Mouse (Mus musculus): Measurements from ENCODE around the gene Gmds. TPM values are rescaled to one million over a fixed set of nuclear protein-coding genes. Genes with fewer than 3 reads are reported as not detected.

Gene Gmds
- polyA plus RNA-seq, 1 experiment, result 230 TPM

DNA sequence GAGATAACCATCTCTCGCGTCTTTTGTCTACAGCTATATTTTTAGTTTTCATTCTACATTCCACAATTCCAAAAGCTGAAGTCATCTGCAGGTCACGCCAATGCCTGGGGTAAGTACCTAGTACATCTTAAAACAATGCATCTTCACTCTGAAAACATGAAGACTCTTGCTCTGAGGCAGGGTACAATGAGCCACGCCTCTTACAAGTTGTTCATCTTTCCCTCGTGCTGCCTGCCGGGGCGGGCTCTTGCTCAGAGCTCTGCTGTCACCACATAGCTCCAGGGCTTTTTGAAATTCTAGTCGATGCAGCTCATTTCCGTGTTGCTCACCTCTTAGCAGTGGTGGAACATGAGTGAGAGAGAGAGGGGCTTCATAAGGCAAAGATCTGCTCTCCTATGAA lies 475.1 kb downstream of the Gmds start:
- H3K27ac ChIP-seq (ENCODE audit: insufficient read depth, low read depth, low read length), result no peak overlapping the region
- TF ChIP-seq POLR2A (IDR thresholded peaks at IDR 0.05; ENCODE audit: low read depth, low read length) (no peak), CTCF (IDR thresholded peaks at IDR 0.05; ENCODE audit: extremely low read depth, insufficient read length, insufficient replicate concordance, low read depth, low read length) (no peak)
- H3K27me3 ChIP-seq (ENCODE audit: control insufficient read depth, insufficient read depth, low read length), result no peaks in the 10 kb centered on the region
- H3K4me3 ChIP-seq (ENCODE audit: low read depth, low read length), result no peak overlapping the region
- H3K4me1 ChIP-seq (ENCODE audit: control insufficient read depth, insufficient read depth, insufficient read length, low read length), result no peaks in the 10 kb centered on the region
- 79% methylated on average over 9 of the region's 9 CpGs for WGBS
- 0 out of 2 replicates have a peak, but pooled peaks cover 2% of the 10 kb centered on the region for H3K36me3 ChIP-seq (ENCODE audit: control insufficient read depth, insufficient read depth, low read length)

DNA sequence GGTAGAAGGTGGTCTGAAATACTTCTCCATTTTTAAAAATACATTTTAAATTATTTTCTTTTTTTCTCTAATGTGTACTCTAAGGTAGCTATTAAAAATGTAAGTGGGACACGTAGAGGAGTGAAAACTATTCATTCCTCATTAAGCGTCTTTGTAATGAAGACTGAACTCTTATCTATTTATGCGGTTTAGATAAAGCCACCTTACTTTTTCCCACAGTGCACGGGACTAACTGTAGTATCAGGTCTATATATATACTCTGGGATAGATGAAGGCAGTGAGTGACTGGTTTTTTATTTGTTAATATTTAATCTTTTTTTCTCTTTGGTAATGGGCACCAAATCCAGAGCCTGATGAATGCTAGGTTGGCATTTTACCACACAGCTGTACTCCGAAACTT lies 478.3 kb downstream of the Gmds start:
- 68% methylated on average over 5 of the region's 5 CpGs for WGBS

DNA sequence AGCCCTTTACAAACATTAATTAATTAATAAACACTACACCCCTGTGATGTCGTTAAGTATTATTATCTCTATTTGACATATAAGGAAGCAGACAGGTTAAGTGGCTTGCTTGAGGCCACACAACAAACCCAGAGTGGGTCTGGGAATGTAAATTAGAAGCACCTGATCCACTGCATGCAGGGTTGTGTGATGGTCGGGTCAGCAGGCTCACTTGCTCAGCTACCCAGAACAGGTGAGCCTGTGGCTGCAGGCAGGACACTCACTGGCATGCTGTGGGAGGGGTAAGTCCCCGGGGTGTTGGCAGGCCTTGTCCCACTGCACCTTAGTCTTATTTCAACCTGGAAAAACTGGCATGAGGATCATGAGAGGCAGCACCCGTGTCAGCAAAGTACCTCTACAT lies 484.5 kb downstream of the Gmds start:
- H3K27ac ChIP-seq (ENCODE audit: insufficient read depth, low read depth, low read length), result no peak overlapping the region
- TF ChIP-seq POLR2A (IDR thresholded peaks at IDR 0.05; ENCODE audit: low read depth, low read length) (no peak), CTCF (IDR thresholded peaks at IDR 0.05; ENCODE audit: extremely low read depth, insufficient read length, insufficient replicate concordance, low read depth, low read length) (no peak)
- H3K4me3 ChIP-seq (ENCODE audit: low read depth, low read length), result no peak overlapping the region
- WGBS, result 62% methylated on average over 4 of the region's 4 CpGs
- H3K27me3 ChIP-seq (ENCODE audit: control insufficient read depth, insufficient read depth, low read length), result no peaks in the 10 kb centered on the region
- H3K4me1 ChIP-seq (ENCODE audit: control insufficient read depth, insufficient read depth, insufficient read length, low read length), result no peaks in the 10 kb centered on the region
- H3K36me3 ChIP-seq (ENCODE audit: control insufficient read depth, insufficient read depth, low read length), result peaks cover 7% of the 10 kb centered on the region; the same call in 1 of the 2 replicates

More for the DNA sequence above, 478.3 kb downstream of the Gmds start:
- Histone ChIP-seq H3K27me3 (ENCODE audit: control insufficient read depth, insufficient read depth, low read length) (no peaks in the 10 kb centered on the region), H3K36me3 (ENCODE audit: control insufficient read depth, insufficient read depth, low read length) (no peaks in the 10 kb centered on the region), H3K4me3 (ENCODE audit: low read depth, low read length) (no peak overlapping the region), H3K27ac (ENCODE audit: insufficient read depth, low read depth, low read length) (no peak overlapping the region), H3K4me1 (ENCODE audit: control insufficient read depth, insufficient read depth, insufficient read length, low read length) (no peaks in the 10 kb centered on the region)
- TF ChIP-seq POLR2A (IDR thresholded peaks at IDR 0.05; ENCODE audit: low read depth, low read length) (no peak), CTCF (IDR thresholded peaks at IDR 0.05; ENCODE audit: extremely low read depth, insufficient read length, insufficient replicate concordance, low read depth, low read length) (no peak)

DNA sequence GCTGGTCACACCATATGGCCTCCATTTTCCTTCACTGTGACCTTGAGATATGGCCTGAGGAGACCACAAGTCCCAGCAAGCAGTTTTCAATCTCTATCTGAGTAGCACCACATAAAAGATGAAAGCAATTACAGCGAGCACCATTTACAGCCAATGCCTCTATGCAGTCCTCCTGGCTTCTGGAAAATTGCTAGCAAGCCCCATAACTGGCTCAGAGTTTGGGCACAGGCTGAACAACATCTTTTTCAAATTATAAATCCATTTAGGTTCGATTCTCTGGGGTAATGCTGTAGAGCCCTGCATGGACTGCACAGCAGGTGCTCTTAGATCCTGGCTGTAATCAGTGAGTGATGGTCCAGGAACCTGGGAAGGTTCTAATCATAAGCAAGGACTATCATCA lies 485.0 kb downstream of the Gmds start:
- Histone ChIP-seq H3K36me3 (ENCODE audit: control insufficient read depth, insufficient read depth, low read length) (peaks cover 7% of the 10 kb centered on the region; the same call in 1 of the 2 replicates), H3K4me1 (ENCODE audit: control insufficient read depth, insufficient read depth, insufficient read length, low read length) (no peaks in the 10 kb centered on the region), H3K4me3 (ENCODE audit: low read depth, low read length) (no peak overlapping the region), H3K27ac (ENCODE audit: insufficient read depth, low read depth, low read length) (no peak overlapping the region), H3K27me3 (ENCODE audit: control insufficient read depth, insufficient read depth, low read length) (no peaks in the 10 kb centered on the region)
- WGBS, result 73% methylated on average over 2 of the region's 2 CpGs
- TF ChIP-seq CTCF (IDR thresholded peaks at IDR 0.05; ENCODE audit: extremely low read depth, insufficient read length, insufficient replicate concordance, low read depth, low read length) (no peak), POLR2A (IDR thresholded peaks at IDR 0.05; ENCODE audit: low read depth, low read length) (no peak)

DNA sequence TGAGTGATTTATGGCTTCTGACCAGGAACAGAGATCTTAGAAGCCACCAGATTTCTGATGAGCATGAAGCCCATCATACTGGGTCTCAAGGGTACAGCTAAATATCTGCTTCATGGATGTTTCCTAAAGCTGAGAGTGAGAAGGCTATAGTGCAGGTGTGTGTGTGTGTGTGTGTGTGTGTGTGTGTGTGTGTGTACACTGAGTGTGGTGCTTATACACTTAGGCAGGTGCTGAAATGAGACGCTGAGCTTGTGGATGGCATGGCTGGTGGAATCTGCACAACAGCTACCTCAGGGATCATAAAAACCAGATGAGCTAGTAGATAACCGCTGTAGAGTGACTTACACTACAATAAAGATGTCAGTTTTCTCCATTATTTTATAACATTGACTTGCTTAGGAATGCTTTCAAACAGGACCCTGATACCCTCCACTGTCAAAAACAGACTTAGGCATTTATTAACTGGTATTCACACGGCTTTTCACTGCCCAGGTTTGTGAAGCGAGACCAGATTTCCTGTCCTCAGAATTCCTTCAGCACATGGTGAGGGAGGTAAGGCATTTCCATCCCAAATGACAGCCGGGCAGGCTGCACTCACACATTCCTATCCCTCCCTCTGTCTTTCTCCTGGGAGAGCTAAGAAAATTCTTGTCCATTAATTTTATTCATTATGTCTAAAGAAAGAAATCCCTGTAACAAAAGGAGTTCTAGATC lies 489.1 kb downstream of the Gmds start:
- TF ChIP-seq POLR2A (IDR thresholded peaks at IDR 0.05; ENCODE audit: low read depth, low read length), result no peak
- TF ChIP-seq CTCF (IDR thresholded peaks at IDR 0.05; ENCODE audit: extremely low read depth, insufficient read length, insufficient replicate concordance, low read depth, low read length), result no peak
- H3K36me3 ChIP-seq (ENCODE audit: control insufficient read depth, insufficient read depth, low read length), result peaks cover 3% of the 10 kb centered on the region; the same call in 1 of the 2 replicates
- H3K27ac ChIP-seq (ENCODE audit: insufficient read depth, low read depth, low read length), result no peak overlapping the region
- no peaks in the 10 kb centered on the region for H3K27me3 ChIP-seq (ENCODE audit: control insufficient read depth, insufficient read depth, low read length)
- 55% methylated on average over 5 of the region's 5 CpGs for WGBS
- no peaks in the 10 kb centered on the region for H3K4me1 ChIP-seq (ENCODE audit: control insufficient read depth, insufficient read depth, insufficient read length, low read length)
- no peak overlapping the region for H3K4me3 ChIP-seq (ENCODE audit: low read depth, low read length)

DNA sequence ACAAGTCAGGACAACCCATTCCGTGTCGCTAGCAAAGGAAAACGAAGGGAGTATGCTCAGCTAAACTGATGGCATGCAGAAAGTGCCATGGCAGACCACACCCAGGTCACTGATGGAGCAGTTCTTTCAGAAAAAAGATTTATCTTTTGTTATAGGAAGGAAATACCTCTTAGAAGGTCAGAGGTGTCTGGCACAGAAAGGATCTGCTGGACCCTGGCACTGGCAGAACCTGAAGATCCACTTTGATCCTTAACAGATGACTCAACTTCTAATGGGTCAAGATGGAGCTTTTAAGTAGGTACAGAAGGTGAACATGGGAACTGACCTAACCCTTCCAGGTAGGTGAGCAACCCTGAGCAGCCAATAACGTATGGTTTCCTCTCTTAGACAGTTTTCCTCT lies 502.7 kb downstream of the Gmds start:
- H3K27me3 ChIP-seq (ENCODE audit: control insufficient read depth, insufficient read depth, low read length), result no peaks in the 10 kb centered on the region
- WGBS, result 82% methylated on average over 4 of the region's 4 CpGs
- TF ChIP-seq CTCF (IDR thresholded peaks at IDR 0.05; ENCODE audit: extremely low read depth, insufficient read length, insufficient replicate concordance, low read depth, low read length) (no peak), POLR2A (IDR thresholded peaks at IDR 0.05; ENCODE audit: low read depth, low read length) (no peak)
- no peaks in the 10 kb centered on the region for H3K4me1 ChIP-seq (ENCODE audit: control insufficient read depth, insufficient read depth, insufficient read length, low read length)
- no peaks in the 10 kb centered on the region for H3K36me3 ChIP-seq (ENCODE audit: control insufficient read depth, insufficient read depth, low read length)
- H3K4me3 ChIP-seq (ENCODE audit: low read depth, low read length), result no peak overlapping the region
- no peak overlapping the region for H3K27ac ChIP-seq (ENCODE audit: insufficient read depth, low read depth, low read length)

DNA sequence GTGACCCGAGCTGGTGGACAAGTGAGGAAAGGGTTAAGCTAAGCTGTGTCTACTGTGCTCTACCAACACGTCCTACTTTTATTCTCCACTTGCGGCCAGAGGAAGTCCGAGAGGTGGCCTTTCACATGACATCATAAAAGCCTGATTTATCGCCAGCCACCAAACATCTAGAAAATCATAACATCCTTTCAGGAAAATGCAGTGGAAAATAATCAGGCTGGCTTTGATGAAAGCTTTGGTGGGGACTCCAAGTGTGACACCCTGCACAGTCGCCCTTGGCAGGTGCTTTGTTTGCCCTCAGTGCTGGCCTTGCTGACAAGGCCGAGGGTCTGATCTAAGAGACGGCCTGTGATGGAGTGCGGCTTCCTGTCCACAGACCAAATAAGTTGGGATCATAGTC lies 508.2 kb downstream of the Gmds start:
- 74% methylated on average over 9 of the region's 9 CpGs for WGBS
- TF ChIP-seq CTCF (IDR thresholded peaks at IDR 0.05; ENCODE audit: extremely low read depth, insufficient read length, insufficient replicate concordance, low read depth, low read length) (no peak), POLR2A (IDR thresholded peaks at IDR 0.05; ENCODE audit: low read depth, low read length) (no peak)
- Histone ChIP-seq H3K36me3 (ENCODE audit: control insufficient read depth, insufficient read depth, low read length) (no peaks in the 10 kb centered on the region), H3K4me1 (ENCODE audit: control insufficient read depth, insufficient read depth, insufficient read length, low read length) (no peaks in the 10 kb centered on the region), H3K4me3 (ENCODE audit: low read depth, low read length) (no peak overlapping the region), H3K27me3 (ENCODE audit: control insufficient read depth, insufficient read depth, low read length) (no peaks in the 10 kb centered on the region), H3K27ac (ENCODE audit: insufficient read depth, low read depth, low read length) (no peak overlapping the region)
